Mouse (Mus musculus) CD4-positive, CD25-positive, alpha-beta regulatory T cell, adult 2 months (primary cell): ENCODE measurements around the gene Klrk1.
"Not testable (repeated sequence)": the region's sequence is repeated elsewhere in the genome, so short reads cannot be mapped to it uniquely, and the experiment has no call there.

Experiments
- DNase-seq: peaks from one replicate; pipeline ENCODE4 v3.0.0-alpha.2; 2012; ENCODE audit warnings: low read depth, low spot score

Gene Klrk1

DNA sequence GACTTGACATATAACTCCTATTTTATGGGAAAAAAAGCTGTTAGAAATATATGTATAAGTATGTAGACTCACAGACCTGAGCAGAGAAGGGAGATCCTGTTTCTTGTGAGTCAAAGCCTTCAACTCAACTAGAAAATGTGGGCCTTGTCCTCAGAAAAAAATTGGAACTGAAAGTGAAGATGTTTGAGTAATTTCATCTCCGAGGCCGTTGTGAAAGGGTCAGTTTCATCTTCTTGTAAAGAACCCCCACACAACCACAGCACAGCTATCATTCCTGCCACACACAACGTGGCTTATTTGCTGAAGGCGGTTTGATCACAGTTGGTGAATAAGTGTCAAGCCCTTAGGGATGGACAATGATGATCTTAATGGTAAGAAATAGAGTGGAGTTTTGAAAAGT lies at the start of gene Klrk1:
TSS of gene Klrk1 (minus strand) at position 130 of the 400 bp plus-strand sequence.
- no peak for DNase-seq

DNA sequence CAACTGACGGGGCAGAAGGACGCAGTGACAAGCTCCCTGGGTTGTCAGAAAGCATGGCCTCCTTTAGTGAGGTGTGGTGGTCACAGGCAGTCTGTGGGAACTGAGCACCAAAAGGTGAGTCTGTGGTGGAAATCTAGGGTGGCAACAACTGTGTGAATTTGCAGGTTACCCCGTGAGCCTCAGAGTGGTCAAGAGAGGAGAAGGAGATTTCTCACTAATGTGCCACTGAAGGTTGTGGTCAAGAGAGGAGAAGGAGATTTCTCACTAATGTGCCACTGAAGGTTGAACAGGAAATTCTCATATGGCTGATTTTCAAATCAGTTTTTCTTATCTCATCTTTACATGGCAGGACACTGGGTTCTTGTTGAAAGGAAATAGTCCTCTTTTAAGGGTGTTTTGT lies 37.6 kb upstream of the Klrk1 start:
- DNase-seq = not testable (repeated sequence)

DNA sequence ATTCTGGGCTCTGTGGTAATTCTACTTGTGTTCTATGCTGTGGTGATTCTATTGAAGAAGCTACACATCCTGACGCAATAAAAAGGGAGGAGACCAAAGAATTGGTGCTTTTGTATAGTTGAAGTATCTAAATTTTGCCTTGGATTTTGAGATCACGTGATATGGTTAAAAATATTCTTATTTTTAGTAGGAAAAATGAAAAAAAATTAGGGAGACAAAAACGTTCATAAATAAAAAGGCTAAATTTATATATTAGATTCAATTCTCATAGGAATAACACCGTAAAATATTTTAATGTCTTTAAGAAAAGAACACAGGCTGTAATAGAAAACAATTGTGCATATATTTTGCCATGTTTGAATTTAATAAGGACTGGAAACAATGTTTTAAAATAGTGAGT lies 36.9 kb upstream of the Klrk1 start, which contains the start of gene Klrc2:
TSS of gene Klrc2 (minus strand) at position 101 of the 400 bp plus-strand sequence.
- not testable (repeated sequence) for DNase-seq

DNA sequence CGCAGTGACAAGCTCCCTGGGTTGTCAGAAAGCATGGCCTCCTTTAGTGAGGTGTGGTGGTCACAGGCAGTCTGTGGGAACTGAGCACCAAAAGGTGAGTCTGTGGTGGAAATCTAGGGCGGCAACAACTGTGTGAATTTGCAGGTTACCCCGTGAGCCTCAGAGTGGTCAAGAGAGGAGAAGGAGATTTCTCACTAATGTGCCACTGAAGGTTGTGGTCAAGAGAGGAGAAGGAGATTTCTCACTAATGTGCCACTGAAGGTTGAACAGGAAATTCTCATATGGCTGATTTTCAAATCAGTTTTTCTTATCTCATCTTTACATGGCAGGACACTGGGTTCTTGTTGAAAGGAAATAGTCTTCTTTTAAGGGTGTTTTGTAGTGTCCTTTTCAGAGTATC lies 20.4 kb upstream of the Klrk1 start:
- DNase-seq = not testable (repeated sequence)

DNA sequence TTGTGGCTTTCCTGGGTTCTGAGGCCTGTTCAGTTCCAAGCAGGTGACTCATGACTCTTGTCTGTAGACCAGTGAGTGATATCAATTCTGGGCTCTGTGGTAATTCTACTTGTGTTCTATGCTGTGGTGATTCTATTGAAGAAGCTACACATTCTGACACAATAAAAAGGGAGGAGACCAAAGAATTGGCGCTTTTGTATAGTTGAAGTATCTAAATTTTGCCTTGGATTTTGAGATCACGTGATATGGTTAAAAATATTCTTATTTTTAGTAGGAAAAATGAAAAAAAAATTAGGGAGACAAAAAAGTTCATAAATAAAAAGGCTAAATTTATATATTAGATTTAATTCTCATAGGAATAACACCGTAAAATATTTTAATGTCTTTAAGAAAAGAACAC lies 19.6 kb upstream of the Klrk1 start, which contains the start of gene Klrc3:
TSS of gene Klrc3 (minus strand) at position 101 of the 400 bp plus-strand sequence.
- DNase-seq = not testable (repeated sequence)

DNA sequence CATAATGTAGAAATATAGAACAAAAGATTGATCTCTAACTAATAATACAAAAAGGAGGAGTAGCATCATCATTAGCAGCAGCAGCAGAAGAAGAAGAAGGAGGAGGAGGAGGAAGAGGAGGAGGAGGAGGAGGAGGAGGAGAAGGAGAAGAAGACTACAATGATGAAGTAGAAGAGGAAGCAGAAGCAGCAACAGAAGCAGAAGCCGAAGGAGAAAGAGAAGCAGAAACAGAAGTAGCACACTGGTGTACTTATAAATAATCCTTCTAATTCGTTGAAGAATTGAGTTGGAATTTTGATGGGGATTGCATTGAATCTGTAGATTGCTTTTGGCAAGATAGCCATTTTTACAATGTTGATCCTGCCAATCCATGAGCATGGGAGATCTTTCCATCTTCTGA lies 7.4 kb upstream of the Klrk1 start:
- not testable (repeated sequence) for DNase-seq

DNA sequence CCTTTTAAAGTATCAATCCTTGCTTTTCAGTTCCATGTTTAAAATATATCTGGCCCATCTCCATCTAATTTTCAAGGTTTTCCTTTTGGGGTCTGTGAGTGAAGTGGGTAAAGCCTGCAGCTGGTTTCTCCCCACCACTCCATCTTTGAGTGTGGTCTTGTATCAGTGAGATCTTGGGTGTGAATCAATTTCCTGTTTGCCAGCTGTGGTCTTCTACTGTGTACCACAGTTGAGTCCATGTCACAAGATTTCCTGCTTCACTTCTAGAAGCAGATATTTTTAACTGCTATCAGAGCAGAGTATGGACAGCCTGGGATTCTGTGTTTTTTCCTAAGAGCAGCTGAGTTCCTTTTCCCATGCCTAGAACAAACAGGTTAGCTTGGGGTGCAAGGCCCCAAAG lies 15.3 kb downstream of the Klrk1 start:
- peak; percentile 37 for DNase-seq

DNA sequence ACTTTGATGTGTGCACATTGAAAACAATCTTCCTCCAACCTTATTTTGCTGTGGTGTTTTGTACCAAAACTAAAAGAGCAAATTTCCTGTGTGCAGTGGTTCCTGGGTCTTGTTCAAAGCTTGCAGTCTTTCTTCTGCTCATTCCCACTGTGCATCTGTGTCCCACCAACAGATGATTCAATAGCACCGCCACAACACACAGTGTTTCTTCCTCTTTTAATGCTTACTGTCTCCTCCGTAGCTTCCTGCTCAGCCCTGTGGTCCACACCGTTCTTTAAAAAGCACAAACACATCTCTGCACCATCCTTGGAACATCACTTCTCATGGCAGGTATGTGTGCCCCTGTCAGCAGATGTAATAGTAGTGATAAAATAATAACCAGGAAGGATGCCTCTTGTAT lies 32.2 kb downstream of the Klrk1 start, which contains the start of gene Klrd1:
TSS of gene Klrd1 (plus strand) at position 275 of the 400 bp plus-strand sequence.
- no peak for DNase-seq

DNA sequence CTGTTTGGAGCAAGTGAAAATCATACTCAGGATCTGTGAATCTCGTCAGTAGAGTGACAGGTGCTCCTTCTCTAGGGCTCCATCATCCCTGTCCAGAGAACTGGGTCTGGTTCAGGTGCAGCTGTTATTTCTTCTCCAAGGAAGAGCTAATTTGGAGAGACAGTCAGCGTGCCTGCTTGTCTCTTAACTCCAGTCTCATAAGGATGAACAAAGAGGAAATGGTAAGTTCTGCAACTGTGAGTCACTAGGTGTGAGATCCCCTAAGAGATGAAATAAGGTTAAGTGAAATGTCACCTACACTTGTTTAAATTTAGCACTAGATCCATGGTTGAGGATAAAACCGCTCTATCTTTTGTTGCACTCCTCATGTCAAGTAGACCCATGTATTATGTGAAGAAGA lies 40.6 kb downstream of the Klrk1 start:
- DNase-seq = no peak

DNA sequence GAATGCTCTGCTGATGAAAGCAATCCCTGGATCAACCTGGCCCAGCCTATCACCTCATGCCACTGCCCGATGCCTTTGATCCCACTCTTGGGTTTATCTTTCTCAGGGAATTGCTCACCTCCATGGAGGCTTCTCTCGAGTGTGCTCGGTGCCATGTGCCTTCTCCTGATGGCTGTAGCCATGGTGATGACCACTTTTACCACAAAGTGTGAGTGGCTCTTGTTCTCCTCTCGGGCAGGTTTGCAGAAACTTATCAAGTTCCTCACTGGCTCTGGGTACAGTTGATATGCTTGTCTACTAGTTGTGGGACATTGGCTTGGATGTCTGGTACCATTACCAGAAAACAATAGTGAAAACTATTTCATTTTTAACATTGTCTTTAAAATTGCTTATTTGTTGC lies 41.8 kb downstream of the Klrk1 start:
- DNase-seq = no peak

DNA sequence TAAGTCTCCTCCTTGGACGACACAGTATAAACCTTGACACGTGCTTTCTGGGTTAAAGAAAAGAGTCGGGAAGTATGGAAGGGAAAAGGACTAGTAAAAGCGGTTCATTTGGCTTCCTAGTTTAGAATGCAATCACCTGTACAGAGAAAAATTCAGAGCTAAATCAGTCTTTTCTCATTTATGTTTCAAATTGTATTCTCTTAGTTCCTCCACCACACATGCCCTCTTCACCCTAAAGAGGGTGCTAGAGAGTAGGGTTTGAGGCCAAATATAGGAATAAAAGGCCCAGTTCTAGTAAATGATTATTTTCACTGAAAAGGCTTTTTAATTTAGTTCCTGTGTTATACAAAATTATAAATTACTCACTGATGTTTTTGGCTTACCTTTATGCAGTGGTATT lies 42.4 kb downstream of the Klrk1 start:
- peak; percentile 45 for DNase-seq

DNA sequence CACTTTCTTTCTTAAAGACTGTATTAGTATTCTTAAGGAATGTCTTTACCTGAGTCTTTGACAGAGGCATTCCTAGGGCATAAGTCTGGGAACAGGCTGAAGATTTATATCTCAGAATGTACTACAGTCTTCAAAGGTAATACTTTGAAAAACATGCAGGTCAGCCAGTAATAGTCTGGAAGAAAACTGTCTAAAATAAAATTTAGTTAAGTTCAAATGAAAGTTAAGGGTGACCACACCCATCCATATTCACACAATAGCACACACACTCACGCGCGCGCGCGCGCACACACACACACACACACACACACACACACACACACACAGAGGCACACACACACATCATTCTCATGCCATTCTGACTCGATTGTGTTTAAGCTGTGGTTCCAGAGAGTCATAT lies 46.1 kb downstream of the Klrk1 start, which contains the start of gene Klre1:
TSS of gene Klre1 (plus strand) at position 301 of the 400 bp plus-strand sequence.
- no peak for DNase-seq

DNA sequence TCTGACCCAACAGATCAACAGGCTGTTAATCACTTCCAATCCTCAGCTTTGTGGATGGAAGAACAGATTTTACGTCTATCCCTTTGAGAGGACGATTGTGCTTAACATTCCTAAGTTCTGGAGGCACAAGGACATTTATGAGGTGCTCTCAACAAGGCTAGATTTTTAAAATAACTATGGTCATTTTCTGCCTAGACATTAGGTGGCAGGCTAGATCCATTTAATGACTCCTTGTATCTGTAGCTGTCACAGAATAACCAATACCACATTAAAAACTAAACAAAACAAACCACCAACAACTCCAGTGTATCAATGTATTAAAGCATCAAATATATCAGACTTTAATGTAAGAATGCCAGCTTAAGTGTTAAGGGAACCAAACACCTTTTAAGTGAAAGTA lies 48.3 kb downstream of the Klrk1 start:
- peak; percentile 33 for DNase-seq

DNA sequence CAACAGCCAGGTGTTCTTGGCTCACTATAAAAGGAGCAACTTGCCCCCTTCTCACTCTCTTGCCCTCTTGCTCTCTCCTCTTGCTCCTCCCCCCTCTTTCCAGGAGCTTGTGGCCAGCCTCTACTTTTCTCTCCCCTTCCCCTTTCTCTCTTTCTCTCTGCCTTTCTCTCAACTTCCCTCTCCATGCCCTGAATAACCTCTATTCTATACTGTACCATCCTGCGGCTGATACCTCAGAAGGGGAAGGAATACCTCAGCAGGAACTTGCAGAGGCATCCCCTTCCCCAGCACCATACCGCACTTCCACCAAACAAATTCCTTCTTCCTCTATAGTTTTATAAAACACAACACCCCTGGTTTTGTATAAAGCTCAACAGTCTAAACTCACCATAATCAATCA lies 58.4 kb downstream of the Klrk1 start:
- no peak for DNase-seq
